Mouse (Mus musculus): Measurements from ENCODE around the gene Ppp1r14d. TPM values are rescaled to one million over a fixed set of nuclear protein-coding genes. Genes with fewer than 3 reads are reported as not detected.

Ppp1r14d gene
- total and polyA plus RNA-seq, 3 experiments, result not detected

GRCm38 (mm10) chr2:119197493-119197892, 32.2 kb downstream of the Ppp1r14d start:
- TF ChIP-seq GATA2 (IDR thresholded peaks at IDR 0.05; ENCODE audit: borderline replicate concordance, low read depth, low read length), result no peak
- no peak for TF ChIP-seq CTCF (IDR thresholded peaks at IDR 0.05; ENCODE audit: low read depth, low read length)
- ATAC-seq (ENCODE audit: extremely low read depth, insufficient number of reproducible peaks, low FRiP score, poor library complexity, severe bottlenecking), result no peak

GRCm38 (mm10) chr2:119196316-119197108, 33.2 kb downstream of the Ppp1r14d start:
- H3K9me3 ChIP-seq (replicated peaks), result no peaks in the 10 kb centered on the region
- peak; percentile 30 for DNase-seq (ENCODE audit: low spot score)
- H3K27me3 ChIP-seq (ENCODE audit: insufficient read depth, low read length), result no peaks in the 10 kb centered on the region
- no peak for TF ChIP-seq TAL1 (conservative IDR thresholded peaks at IDR 0.05; ENCODE audit: low read depth, low read length)
- TF ChIP-seq CTCF (IDR thresholded peaks at IDR 0.05; ENCODE audit: low read depth, low read length), result no peak
- no peak for TF ChIP-seq GATA2 (IDR thresholded peaks at IDR 0.05; ENCODE audit: borderline replicate concordance, low read depth, low read length)
- TF ChIP-seq GATA1 (IDR thresholded peaks at IDR 0.05; ENCODE audit: borderline replicate concordance, low read length), result no peak
- no peak for TF ChIP-seq POLR2AphosphoS5 (IDR thresholded peaks at IDR 0.05; ENCODE audit: insufficient replicate concordance, low read depth, low read length)
- no peak for ATAC-seq (ENCODE audit: extremely low read depth, insufficient number of reproducible peaks, low FRiP score, poor library complexity, severe bottlenecking)
- peaks cover 8% of the 10 kb centered on the region for H3K36me3 ChIP-seq (replicated peaks)
- peaks cover 25% of the 10 kb centered on the region for H3K4me1 ChIP-seq (ENCODE audit: insufficient read depth, low read depth, low read length)
- no peak overlapping the region; the same call in 1 of the 2 replicates for H3K4me3 ChIP-seq (ENCODE audit: low read depth, low read length)

More at GRCm38 (mm10) chr2:119197493-119197892, 32.2 kb downstream of the Ppp1r14d start:
- no peaks in the 10 kb centered on the region for H3K27me3 ChIP-seq (ENCODE audit: insufficient read depth, low read length)
- H3K36me3 ChIP-seq (replicated peaks), result peaks cover 8% of the 10 kb centered on the region
- no peak for DNase-seq (ENCODE audit: low spot score)
- H3K4me3 ChIP-seq (ENCODE audit: low read depth, low read length), result no peak overlapping the region
- H3K9me3 ChIP-seq (replicated peaks), result no peaks in the 10 kb centered on the region
- peaks cover 25% of the 10 kb centered on the region for H3K4me1 ChIP-seq (ENCODE audit: insufficient read depth, low read depth, low read length)

GRCm38 (mm10) chr2:119194140-119194539, 35.6 kb downstream of the Ppp1r14d start:
- Histone ChIP-seq H3K36me3 (replicated peaks) (peaks cover 9% of the 10 kb centered on the region), H3K4me3 (ENCODE audit: low read depth, low read length) (no peak overlapping the region), H3K9me3 (replicated peaks) (no peaks in the 10 kb centered on the region), H3K27me3 (ENCODE audit: insufficient read depth, low read length) (no peaks in the 10 kb centered on the region), H3K4me1 (ENCODE audit: insufficient read depth, low read depth, low read length) (peaks cover 37% of the 10 kb centered on the region)
- no peak for DNase-seq (ENCODE audit: low spot score)
- TF ChIP-seq CTCF (IDR thresholded peaks at IDR 0.05; ENCODE audit: low read depth, low read length) (no peak), TAL1 (conservative IDR thresholded peaks at IDR 0.05; ENCODE audit: low read depth, low read length) (no peak), GATA1 (IDR thresholded peaks at IDR 0.05; ENCODE audit: borderline replicate concordance, low read length) (no peak), POLR2AphosphoS5 (IDR thresholded peaks at IDR 0.05; ENCODE audit: insufficient replicate concordance, low read depth, low read length) (no peak), GATA2 (IDR thresholded peaks at IDR 0.05; ENCODE audit: borderline replicate concordance, low read depth, low read length) (no peak)
- ATAC-seq (ENCODE audit: extremely low read depth, insufficient number of reproducible peaks, low FRiP score, poor library complexity, severe bottlenecking), result no peak

- H3K4me3 ChIP-seq (ENCODE audit: low read depth, low read length), result no peak overlapping the region
- H3K36me3 ChIP-seq (replicated peaks), result peaks cover 16% of the 10 kb centered on the region
- H3K4me1 ChIP-seq (ENCODE audit: insufficient read depth, low read depth, low read length), result peaks cover 26% of the 10 kb centered on the region
- DNase-seq (ENCODE audit: low spot score) (no peak), ATAC-seq (ENCODE audit: extremely low read depth, insufficient number of reproducible peaks, low FRiP score, poor library complexity, severe bottlenecking) (no peak)
- no peaks in the 10 kb centered on the region for H3K27me3 ChIP-seq (ENCODE audit: insufficient read depth, low read length)
- no peaks in the 10 kb centered on the region for H3K9me3 ChIP-seq (replicated peaks)
- TF ChIP-seq POLR2AphosphoS5 (IDR thresholded peaks at IDR 0.05; ENCODE audit: insufficient replicate concordance, low read depth, low read length), result no peak
- no peak for TF ChIP-seq TAL1 (conservative IDR thresholded peaks at IDR 0.05; ENCODE audit: low read depth, low read length)
- TF ChIP-seq CTCF (IDR thresholded peaks at IDR 0.05; ENCODE audit: low read depth, low read length), result no peak
- TF ChIP-seq GATA1 (IDR thresholded peaks at IDR 0.05; ENCODE audit: borderline replicate concordance, low read length), result no peak
- no peak for TF ChIP-seq GATA2 (IDR thresholded peaks at IDR 0.05; ENCODE audit: borderline replicate concordance, low read depth, low read length)
Observed at GRCm38 (mm10) chr2:119190969-119191368, 38.7 kb downstream of the Ppp1r14d start.

- Histone ChIP-seq H3K27me3 (ENCODE audit: insufficient read depth, low read length) (no peaks in the 10 kb centered on the region), H3K4me1 (ENCODE audit: insufficient read depth, low read depth, low read length) (peaks cover 21% of the 10 kb centered on the region), H3K4me3 (ENCODE audit: low read depth, low read length) (peak overlapping the region; percentile 66; the same call in 1 of the 2 replicates), H3K9me3 (replicated peaks) (no peaks in the 10 kb centered on the region), H3K36me3 (replicated peaks) (peaks cover 33% of the 10 kb centered on the region)
- ATAC-seq (ENCODE audit: extremely low read depth, insufficient number of reproducible peaks, low FRiP score, poor library complexity, severe bottlenecking) (peak; percentile 57), DNase-seq (ENCODE audit: low spot score) (peak; percentile 71)
- no peak for TF ChIP-seq TAL1 (conservative IDR thresholded peaks at IDR 0.05; ENCODE audit: low read depth, low read length)
- TF ChIP-seq GATA1 (IDR thresholded peaks at IDR 0.05; ENCODE audit: borderline replicate concordance, low read length), result no peak
- no peak for TF ChIP-seq GATA2 (IDR thresholded peaks at IDR 0.05; ENCODE audit: borderline replicate concordance, low read depth, low read length)
- TF ChIP-seq CTCF (IDR thresholded peaks at IDR 0.05; ENCODE audit: low read depth, low read length), result peak; percentile 79
- TF ChIP-seq POLR2AphosphoS5 (IDR thresholded peaks at IDR 0.05; ENCODE audit: insufficient replicate concordance, low read depth, low read length), result no peak
Observed at GRCm38 (mm10) chr2:119189029-119189710, 40.5 kb downstream of the Ppp1r14d start.

- Histone ChIP-seq H3K4me3 (ENCODE audit: low read depth, low read length) (no peak overlapping the region), H3K36me3 (replicated peaks) (peaks cover 80% of the 10 kb centered on the region), H3K4me1 (ENCODE audit: insufficient read depth, low read depth, low read length) (no peaks in the 10 kb centered on the region), H3K27me3 (ENCODE audit: insufficient read depth, low read length) (no peaks in the 10 kb centered on the region), H3K9me3 (replicated peaks) (no peaks in the 10 kb centered on the region)
- ATAC-seq (ENCODE audit: extremely low read depth, insufficient number of reproducible peaks, low FRiP score, poor library complexity, severe bottlenecking), result no peak
- DNase-seq (ENCODE audit: low spot score), result no peak
- TF ChIP-seq TAL1 (conservative IDR thresholded peaks at IDR 0.05; ENCODE audit: low read depth, low read length) (no peak), GATA1 (IDR thresholded peaks at IDR 0.05; ENCODE audit: borderline replicate concordance, low read length) (no peak), CTCF (IDR thresholded peaks at IDR 0.05; ENCODE audit: low read depth, low read length) (no peak), GATA2 (IDR thresholded peaks at IDR 0.05; ENCODE audit: borderline replicate concordance, low read depth, low read length) (no peak), POLR2AphosphoS5 (IDR thresholded peaks at IDR 0.05; ENCODE audit: insufficient replicate concordance, low read depth, low read length) (no peak)
Observed at GRCm38 (mm10) chr2:119182914-119183313, 46.8 kb downstream of the Ppp1r14d start.

Data from G1E (cell line).